Mouse (Mus musculus) embryo, embryonic 10.5 days (tissue): ENCODE results near the gene Csrnp3.
"Not testable (repeated sequence)": the region's sequence is repeated elsewhere in the genome, so short reads cannot be mapped to it uniquely, and the experiment has no call there.

Experiments
- DNase-seq: peaks from one replicate; pipeline ENCODE4 v3.0.0-alpha.2; 2015; ENCODE audit warnings: low spot score

The Csrnp3 gene

DNA sequence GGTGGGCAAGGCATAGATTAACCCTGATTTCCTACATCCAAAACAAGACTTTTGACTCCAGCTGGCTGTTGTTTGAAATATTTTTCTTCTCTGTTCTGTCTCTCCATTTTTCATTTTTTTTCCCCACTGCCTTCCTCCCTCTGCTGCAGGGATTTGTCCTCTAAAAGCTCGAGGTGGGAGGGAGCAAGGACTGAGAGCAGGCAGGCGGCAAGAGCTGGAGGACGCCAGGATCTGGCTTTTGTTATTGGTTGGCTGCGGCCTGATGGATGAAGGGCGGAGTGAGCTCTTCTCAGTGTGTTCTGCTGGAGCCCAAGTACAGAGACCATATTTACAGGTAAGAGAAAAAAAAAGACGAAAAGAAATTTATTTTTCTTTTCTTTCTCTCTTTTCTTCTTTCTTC is at the start of gene Csrnp3:
TSS of gene Csrnp3 (plus strand) at position 217 of the 400 bp plus-strand sequence.
- peak; percentile 91 for DNase-seq

DNA sequence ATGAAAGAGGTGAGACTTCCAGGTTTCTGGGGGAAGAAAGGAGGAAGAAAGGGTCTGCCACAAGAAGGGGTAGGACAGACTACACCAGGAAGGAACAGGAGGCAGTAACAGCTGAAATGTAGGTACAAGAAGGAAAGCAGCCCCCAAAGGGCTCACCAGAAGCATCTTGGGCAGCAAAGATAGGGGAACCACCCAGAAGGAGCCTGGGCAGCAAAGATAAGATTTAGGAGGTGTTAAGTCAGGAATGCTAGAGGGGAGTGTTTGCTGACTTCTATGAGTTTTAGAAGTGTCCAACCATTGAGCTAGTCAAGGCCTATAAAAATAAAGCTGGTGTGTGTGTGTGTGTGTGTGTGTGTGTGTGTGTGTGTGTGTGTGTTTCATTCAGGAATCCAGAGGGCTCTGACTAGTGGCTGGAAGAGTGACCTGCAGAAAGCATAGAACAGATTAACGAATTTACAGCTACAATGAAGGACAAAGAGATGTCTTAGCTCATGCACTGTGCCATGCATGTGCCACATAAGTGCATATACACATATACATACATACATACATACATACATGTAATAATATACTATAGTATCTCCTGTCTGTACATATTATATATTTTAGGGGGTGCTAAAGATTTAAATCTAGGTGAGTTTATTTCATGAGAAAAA is 44.4 kb upstream of the Csrnp3 start:
- no peak for DNase-seq

DNA sequence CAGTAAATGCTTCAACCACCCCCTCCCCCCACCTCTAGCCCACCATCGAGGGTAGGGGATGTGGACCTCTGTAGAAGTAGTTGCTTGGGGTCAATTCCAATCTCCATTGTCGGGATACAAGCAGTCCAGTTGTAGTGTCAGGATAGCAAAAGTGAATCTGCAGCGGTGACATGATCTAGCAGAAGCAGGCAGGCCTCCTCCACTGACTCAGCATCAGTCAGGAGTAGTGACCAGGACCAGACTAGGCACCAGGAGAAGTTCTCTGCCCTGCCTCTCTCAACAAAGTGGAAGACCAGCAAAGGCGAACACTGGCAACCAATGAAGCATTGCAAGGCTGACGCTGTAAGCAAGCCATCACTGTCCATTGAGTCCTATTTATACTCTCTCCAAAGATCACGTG is 39.0 kb upstream of the Csrnp3 start:
- no peak for DNase-seq

DNA sequence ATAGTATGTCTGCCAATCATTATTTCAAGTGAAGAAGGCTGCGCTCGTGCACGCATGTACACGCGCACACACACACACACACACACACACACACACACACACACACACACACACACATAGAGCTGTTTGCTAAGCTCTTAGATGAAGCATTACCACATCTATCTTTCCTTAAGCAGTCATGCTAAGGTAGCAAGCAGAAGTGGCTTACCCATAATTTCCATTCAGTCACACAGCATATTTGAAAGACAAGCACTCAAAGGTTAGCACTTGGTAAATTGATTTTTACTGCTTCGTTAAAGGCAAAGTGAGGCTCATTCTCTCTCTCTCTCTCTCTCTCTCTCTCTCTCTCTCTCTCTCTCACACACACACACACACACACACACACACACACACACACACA is 34.4 kb upstream of the Csrnp3 start:
- DNase-seq: not testable (repeated sequence)

DNA sequence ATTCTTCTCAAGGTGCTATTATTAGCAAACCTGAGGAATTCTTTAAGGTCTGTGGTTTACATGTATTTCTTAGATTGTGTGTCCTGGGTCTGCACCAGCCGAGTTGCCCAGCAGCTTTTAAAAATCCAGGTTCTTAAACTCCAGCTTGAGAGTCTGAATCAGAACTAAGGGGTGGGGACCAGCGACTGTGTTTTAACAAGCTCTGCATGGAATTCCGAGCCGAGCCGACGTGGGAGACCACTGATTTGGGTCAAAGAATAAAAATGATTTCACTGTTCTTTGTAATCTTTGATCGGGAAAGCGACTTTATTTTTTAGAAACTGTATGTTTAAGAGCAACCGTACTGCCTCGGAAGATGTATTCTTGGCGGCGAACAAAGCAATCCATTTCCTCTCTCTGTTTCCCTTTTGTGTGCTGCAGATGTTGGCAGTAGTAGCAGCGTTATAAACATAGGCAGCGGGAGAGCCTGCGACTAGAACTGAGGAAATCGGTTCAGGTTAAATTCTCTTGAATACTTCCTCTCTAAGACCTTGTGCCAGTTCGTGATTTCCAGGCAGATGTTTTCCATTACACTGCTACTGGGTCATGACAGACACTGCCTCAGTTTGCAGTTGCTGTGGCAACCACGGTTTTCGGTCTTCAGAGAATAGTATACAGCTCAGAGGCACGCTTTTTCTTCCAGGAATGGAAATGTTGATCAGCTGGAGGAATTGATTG is 27.3 kb upstream of the Csrnp3 start:
- peak; percentile 85 for DNase-seq

DNA sequence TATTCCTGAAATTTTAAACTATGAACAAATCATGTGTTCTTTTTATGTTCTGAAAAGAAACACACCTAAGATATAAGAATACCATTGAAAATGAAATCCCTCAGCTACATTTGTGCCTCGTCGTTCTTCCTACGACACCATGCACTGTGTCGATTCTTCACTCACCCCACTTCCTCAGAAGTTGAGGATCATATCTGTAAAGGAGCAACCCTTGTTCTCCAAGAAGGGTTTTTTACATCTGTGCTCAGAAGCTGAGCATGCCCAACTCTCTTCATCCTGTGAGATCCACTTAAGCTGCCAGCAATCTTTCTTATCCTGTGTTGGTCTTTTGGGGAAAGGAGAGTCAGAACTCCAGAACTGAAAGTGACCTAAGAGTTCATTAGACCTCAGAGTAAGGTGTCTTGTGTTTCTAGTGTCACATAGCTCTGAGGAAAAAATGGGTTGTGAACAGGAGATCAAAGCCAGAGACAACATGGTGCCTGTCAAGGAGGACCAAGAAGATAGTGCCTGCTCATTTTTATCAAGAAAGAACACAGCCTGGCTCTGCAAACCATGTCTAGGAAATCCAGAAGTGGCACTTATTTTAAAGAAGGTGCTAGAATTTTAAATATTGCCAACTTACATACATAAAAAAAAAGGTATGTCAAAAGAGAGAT is 25.3 kb upstream of the Csrnp3 start:
- DNase-seq: no peak

DNA sequence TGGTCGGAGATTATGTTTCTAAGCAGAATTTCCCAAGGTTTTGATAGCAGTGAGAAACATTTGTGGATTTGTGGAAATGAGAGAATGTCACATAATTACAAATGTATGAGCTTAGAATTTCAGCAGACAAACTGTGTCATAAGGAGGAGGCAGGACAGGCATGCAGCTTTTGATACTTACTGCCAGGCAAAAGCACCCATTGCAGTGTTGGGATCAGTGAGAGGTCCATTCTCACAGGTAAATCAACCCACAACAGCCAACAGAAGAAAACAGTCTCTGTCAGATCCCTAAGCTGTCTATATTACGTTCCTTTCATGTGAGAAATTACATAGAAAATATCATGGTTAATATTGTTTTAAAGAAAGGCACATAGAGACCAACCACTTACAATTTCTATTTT is 19.3 kb upstream of the Csrnp3 start:
- no peak for DNase-seq

DNA sequence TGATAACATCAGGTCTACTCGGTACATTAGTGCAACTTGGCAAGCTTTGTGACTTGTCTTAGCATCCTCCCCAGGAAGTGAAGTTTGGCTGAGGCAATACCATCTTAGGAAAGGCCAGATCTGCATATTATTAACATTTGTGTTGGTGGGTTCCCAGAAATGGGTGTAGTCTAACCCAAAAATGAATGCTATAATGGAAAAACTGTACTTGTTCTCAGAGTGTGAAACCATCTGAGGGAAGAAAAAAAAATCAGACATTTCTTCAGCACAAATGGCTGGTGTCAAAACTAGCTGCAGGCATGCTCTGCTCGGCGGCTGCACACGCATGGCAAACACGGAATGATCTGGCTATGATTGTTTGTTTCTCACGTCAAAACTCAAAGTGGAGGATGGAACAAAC is 18.8 kb upstream of the Csrnp3 start:
- no peak for DNase-seq

DNA sequence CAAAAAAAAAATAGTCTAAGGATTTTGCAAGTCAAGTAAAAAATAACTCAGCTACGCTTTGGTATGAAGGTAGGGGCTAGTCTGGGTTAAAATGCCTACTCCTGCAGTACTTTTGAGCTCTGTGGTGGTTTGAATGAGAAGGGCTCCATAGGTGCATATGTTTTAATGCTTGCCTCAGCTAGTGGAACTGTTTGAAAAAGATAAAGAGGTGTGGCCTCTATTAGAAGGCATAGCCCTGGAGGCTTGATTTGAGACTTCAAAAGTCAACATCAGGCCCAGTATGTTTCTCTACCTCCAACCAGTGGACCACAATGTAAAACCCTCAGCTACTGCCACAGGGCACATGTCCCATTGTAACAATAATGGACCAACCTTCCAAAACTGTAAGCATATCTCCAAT is 16.9 kb upstream of the Csrnp3 start:
- DNase-seq: no peak

DNA sequence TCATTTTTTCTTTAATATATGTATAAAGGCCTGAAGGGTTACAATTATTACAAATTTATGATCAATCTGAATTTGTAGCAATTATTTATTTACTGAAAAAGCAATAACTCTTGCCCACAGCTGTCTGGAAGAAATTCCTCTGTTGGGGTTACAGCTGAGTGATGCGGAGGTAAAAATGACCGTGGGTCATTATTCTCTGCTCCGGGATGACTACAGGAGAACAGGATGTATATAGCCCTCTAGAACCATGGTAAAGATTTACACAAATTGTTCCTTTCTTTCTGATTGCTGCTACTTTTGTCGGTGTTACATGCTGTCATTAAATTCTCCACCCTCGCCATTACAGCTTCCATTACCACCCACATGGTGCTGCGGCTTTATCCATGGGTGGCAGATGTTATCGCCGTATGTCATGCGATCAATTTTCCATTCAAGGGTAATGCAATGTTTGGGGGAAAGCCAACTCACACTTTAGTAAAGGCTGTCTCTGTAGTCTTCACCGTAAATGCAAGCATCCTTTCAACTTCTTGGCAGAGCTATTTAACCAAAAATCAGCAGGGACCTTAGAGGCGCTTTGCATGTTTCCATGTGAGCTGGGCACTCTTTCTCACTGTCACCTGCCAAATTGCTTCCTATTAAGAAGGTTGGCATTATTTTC is 12.7 kb upstream of the Csrnp3 start:
- DNase-seq: no peak

DNA sequence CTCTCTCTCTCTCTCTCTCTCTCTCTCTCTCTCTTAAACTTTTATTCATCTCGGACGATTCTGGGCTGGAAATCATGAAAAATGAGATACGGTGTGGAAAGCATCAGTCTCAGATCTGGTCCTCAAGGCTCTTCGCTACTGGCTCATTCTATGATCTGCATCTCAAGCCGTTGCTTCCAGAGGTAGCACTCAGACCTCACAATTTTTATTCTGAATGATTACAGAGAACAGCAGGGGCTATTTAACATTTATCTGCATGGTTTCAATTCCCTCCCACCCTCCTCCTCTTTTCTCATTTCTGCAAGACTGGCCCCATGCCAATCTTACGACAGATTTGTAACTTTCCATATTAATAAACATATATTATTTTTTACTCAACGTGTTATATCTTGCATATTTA is 12.1 kb upstream of the Csrnp3 start:
- DNase-seq: no peak

DNA sequence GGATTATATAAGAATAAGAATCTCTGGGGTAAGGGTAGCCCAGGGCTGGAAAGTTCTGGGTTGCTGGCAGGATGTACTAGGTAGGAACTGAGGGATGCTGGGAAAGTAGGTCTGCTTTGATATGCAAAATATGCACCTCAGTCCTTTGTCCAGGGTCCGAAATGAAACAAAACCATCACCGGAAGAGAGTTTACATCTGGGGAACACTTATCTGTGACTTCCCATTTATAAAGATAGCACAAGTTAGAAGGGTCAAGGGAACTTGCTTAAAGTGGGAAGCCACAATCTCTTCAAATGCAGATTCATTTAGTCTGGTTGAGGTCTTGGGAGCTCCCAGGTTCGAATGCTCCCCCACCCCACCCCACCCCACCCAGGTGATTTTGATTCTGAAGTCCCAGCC is 4.0 kb upstream of the Csrnp3 start:
- no peak for DNase-seq

DNA sequence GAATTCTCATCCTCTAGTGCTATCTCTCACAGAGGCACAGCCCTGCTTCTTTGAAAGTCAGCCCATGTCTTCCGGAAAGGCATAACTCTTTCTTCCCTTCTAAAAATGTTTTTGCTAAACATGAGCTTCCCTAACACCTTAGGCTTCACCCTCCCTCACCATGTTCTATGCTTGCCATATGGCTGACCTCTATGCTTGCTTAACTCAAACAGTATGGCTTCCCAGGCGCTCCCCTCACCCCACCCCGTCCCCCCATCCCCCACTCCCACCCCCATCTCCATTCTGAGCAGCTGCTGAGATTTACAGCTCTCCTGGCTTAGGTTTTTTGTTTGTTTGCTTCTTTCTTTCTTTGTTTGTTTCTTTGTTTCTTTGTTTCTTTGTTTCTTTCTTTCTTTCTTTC is 3.2 kb upstream of the Csrnp3 start:
- DNase-seq: peak; percentile 40

DNA sequence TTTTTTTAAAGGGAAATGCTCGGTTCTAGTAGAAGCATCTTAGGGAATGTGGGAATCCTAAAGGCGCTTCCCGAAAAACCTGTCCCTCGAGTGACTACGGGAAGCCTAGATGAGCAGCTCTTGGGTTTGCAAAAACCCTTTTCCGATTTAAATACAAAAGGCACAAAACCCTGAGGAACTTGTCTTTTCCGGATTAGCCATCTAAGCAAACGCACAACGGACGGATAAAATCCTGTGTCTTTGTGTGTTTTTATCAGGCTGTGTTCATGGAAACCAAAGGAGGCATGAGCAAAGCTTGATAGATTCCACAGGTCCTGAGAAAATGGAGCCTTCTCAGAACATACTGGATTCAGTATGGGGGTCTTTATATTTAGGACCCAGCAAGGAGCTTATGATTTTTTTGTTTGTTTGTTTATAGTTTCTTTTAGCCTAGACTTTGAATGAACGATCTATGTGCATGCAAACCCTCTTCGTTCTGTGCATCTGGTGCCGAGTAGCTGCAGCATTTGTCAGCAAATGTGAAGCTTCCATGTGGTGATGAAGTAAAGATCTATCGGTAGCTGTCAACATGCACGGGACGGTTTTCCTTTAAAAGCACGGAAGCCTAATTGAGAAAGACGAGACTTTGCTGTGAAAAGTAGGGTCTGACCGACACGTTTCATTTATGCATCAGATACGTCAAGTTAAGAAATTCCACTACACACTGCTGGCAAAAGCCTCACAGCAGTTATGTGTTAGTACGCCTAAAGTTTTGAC is 611 bp downstream of the Csrnp3 start:
- peak; percentile 69 for DNase-seq

DNA sequence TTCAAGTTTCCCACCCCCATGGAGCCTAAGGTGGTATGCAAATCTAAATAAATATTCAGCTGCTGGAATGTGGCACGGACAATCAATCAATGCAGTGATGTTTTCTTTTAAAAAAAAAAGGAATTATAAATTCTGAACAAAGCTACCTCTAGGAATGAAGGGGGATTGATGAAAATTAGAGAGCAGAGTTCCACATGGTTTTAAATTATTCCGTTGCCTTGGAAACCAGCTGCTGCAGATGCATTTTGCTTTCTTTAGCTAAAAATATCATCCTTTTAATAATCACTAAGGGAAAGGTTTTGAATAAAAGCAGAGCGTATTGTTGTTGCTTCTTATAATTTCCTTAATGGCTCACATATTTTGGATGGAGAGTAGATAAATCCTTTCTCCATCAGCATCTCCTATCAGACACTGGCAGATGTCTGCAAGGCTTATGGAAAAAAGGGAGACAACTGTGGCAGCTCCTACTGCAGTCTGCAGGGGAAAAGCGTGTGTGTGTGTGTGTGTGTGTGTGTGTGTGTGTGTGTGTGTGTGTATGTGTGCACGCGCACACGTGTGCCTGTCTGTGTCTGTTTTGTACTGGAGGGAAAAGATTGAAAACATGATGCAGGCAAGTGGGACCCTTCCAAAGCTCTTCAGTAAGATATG is 2.0 kb downstream of the Csrnp3 start:
- peak; percentile 60 for DNase-seq

DNA sequence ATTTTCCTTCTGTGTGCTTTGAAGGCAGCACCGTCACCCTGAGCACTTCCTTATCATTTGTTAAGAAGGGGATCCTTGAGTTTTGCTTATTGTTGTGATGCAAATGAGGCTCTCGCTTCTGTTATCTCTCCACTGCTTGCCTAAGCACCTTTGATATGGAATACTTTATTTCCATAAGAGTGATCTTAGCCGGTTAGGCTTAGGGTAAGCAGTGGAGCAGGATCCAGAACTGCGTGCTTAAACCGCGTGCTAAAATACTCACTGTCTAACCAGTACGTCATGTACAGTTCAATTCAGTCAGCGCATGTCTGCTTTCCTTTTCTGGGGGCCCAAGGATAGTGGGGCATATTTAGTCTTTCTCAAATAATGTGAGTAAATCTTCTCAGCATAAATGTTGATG is 3.1 kb downstream of the Csrnp3 start:
- DNase-seq: no peak

DNA sequence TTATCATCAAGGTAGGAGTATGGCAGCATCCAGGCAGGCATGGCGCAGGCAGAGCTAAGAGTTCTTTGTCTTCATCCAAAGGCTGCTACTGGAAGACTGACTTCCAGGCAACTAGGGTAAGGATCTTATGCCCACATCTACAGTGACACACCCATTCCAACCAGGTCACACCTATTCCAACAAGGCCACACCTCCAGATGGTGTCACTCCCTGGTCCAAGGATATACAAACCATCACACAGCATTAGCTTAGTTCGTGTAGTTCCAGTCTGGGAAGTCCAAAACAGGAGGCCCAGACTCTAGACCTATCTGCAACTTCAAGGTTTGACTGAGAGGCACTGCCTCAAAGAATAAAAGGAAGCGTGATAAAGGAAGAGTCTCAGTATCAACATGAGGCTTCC is 4.7 kb downstream of the Csrnp3 start:
- DNase-seq: not testable (repeated sequence)

DNA sequence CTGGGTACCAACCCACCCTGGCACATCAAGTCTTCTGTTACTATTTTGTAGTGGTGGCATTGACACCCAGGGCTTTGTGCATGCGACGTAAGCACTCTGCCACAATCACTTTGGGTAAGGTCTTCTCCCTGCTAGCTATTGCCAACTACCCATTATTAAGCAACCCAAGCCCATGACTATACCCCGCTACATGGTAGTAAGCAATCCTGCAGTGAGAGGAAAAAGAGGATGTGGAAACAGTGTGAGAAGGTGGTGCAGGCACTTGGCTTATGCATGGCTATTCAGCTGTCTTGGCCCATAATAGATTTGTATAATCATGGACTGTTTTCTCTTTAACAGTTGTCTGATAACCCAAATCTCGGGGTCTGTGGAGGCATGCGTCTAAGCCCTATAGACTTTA is 11.2 kb downstream of the Csrnp3 start:
- DNase-seq: no peak

DNA sequence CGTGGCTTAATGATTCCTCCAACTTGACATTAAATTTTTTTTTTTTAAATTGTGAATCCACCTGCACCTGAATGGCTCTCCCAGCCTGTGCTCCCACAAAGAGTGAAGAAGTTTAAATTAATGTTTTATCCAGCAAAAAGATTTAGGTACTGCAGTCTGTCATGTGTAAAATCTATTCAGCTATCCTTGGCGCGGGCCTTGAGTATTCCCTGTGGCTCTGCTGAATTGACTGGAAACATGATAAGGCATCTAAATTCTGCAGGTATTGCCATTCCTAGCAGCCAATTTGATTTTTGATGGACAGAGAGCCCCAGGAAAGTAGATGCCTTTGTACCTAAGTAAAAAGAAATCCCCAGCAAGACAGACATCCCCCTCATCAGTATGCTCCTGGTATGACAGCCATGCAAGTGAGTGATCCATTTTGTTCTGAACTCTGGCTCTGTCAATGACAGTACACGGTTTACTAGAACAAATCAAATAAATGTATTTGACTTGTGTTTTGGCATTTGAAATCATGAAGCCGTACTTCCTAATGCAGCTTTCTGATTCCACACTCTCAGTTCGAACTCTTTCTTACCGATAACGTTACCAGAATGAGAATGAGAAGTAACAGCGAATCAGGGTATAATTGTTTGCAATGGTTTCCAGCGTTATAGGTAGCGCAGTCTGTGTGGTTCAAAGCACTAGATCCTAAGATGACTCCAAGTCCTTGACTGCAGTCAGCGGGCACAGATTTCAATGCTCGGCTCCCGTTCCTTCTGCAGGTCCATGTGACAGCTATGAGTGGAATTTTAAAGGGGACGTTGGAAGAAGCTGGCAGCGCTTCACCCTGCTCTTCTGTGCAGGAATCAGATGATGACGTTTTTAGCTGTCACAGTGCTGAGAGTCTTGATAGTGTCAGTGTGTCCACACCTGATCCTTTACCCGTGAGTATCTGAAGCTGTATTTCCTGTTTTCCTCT is 14.5 kb downstream of the Csrnp3 start:
- DNase-seq: no peak

DNA sequence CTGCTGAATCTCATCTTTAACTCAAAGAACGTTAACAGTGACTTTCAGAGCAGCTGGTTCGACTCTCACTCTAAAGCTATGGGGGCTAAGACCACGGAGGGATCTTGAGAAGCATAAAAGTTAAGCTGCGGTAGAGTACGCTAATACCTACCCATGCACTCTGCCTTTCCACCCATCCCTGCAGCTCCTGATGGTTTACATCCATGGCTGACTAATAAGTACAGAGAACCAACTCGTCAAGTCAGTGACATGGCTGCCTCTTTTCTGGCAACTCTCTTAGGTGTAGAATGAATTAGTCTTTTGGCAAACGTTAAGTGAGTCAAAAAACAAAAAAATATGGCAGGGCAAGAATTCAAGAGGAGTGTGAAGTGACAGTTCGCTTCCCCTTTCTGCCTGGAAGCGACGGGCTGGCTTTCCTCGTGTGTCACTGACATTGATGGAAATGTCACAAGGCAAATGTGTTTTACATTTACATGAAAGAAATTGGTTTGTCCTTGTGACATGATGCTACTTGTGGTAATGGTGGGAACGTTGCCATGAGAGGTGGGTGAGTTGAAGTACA is 19.3 kb downstream of the Csrnp3 start:
- DNase-seq: no peak
